Mouse (Mus musculus): ENCODE data around the gene Stim2.

GRCm38 (mm10) chr5:53996822-53997221 is 1.5 kb upstream of the Stim2 start:
- TF ChIP-seq CTCF (IDR thresholded peaks at IDR 0.05) (no peak), POLR2A (IDR thresholded peaks at IDR 0.05; ENCODE audit: insufficient read depth, low read depth, low read length) (no peak)

Data from heart, adult 2 months (tissue).